Mouse (Mus musculus) ES-E14 (cell line): ENCODE results near the gene Plekha4. TPM values are rescaled to one million over a fixed set of nuclear protein-coding genes. Genes with fewer than 3 reads are reported as not detected.

ENCODE experiments used
- DNase-seq: peaks from one replicate; pipeline ENCODE4 v3.0.0-alpha.2; 2013; ENCODE audit warnings: low read depth, low spot score
- H3K27ac ChIP-seq: 2 replicates; pipeline ENCODE4 v1.5.1; 2012; ENCODE audit warnings: low read depth, mild to moderate bottlenecking, low read length, moderate library complexity, mixed read lengths; ENCODE audit not compliant: poor library complexity, insufficient read depth, severe bottlenecking
- H3K36me3 ChIP-seq: 2 replicates; pipeline ENCODE4 v1.6.1; 2012; ENCODE audit warnings: mild to moderate bottlenecking, low read length, moderate library complexity, mixed read lengths; ENCODE audit not compliant: control insufficient read depth, poor library complexity, insufficient read depth, severe bottlenecking
- H3K4me1 ChIP-seq, 2 experiments: fragments of 150-350 bp in 1 of 2; sonication (generic) in 1 of 2; 2 replicates each; pipeline ENCODE4 v1.6.1; 2012; ENCODE audit warnings: low read length in 2 of 2, mild to moderate bottlenecking in 1 of 2, mixed read lengths in 1 of 2; ENCODE audit not compliant: control insufficient read depth in 2 of 2, insufficient read depth in 2 of 2, poor library complexity in 1 of 2
- H3K4me3 ChIP-seq, 2 experiments: fragments of 150-350 bp in 1 of 2; sonication (generic) in 1 of 2; 2 replicates each; pipeline ENCODE4 v1.5.1; 2012; ENCODE audit warnings: low read length in 2 of 2, low read depth in 1 of 2, mild to moderate bottlenecking in 1 of 2, mixed read lengths in 1 of 2; ENCODE audit not compliant: insufficient read depth in 1 of 2, poor library complexity in 1 of 2, severe bottlenecking in 1 of 2
- H3K9ac ChIP-seq: 2 replicates; pipeline ENCODE4 v1.6.1; 2012; ENCODE audit warnings: low read depth, mild to moderate bottlenecking, low read length, mixed read lengths; ENCODE audit not compliant: poor library complexity, insufficient read depth, severe bottlenecking
- H3K9me3 ChIP-seq: fragments of 150-350 bp; sonication (generic); 2 replicates; pipeline ENCODE4 v1.6.1; 2012; ENCODE audit warnings: low read depth, mild to moderate bottlenecking, low read length; ENCODE audit not compliant: control insufficient read depth, insufficient read depth
- CHD2 ChIP-seq: IDR thresholded peaks from 2 replicates; pipeline ENCODE4 v1.6.1; 2014; ENCODE audit warnings: mild to moderate bottlenecking, low read depth, low read length, inconsistent platforms
- HCFC1 ChIP-seq: IDR thresholded peaks from 2 replicates; pipeline ENCODE4 v1.6.1; 2012; ENCODE audit warnings: low read length, inconsistent platforms, borderline replicate concordance; ENCODE audit not compliant: insufficient read depth
- MAFK ChIP-seq: IDR thresholded peaks from 2 replicates; pipeline ENCODE4 v1.6.1; 2014; ENCODE audit warnings: mild to moderate bottlenecking, low read depth, low read length, inconsistent platforms; ENCODE audit not compliant: insufficient read depth
- ZC3H11A ChIP-seq: IDR thresholded peaks from 2 replicates; pipeline ENCODE4 v1.6.1; 2012; ENCODE audit warnings: low read depth, mild to moderate bottlenecking, inconsistent platforms, low read length, borderline replicate concordance
- ZNF384 ChIP-seq: IDR thresholded peaks from 2 replicates; pipeline ENCODE4 v1.6.1; 2012; ENCODE audit warnings: low read depth, low read length, inconsistent platforms
- in situ Hi-C, 2 experiments: fragments of 600-800 bp; cut with MboI; formaldehyde crosslinking; loops; one replicate each; pipeline ENCODE4 v1.15.1; 2025; ENCODE audit warnings: low sequenced_read_pairs in 2 of 2, inconsistent platforms in 1 of 2; ENCODE audit not compliant: unreplicated experiment in 2 of 2
- total RNA-seq: library from RNA; depleted of rRNA; stranded (reverse); fragments of 300-350 nt; gene quantifications from 2 replicates; pipeline ENCODE4 v1.2.3, GENCODE M21; 2012

Plekha4 gene
- total RNA-seq, 1 experiment, result 17.8 TPM

- H3K4me1 ChIP-seq, result peaks cover 2 to 35% of the 10 kb centered on the region in 2 experiments; a peak in 3 of 4 replicates
- peaks cover 20% of the 10 kb centered on the region for H3K36me3 ChIP-seq
- TF ChIP-seq CHD2, result no peak
- no peak for TF ChIP-seq MAFK
- TF ChIP-seq HCFC1, result no peak
- TF ChIP-seq ZNF384, result no peak
- TF ChIP-seq ZC3H11A, result no peak
- no peaks in the 10 kb centered on the region for H3K9me3 ChIP-seq
- DNase-seq, result no peak
- no peak overlapping the region for H3K27ac ChIP-seq
- in situ Hi-C loops, result no loop called here
- no peak overlapping the region for H3K9ac ChIP-seq
- H3K4me3 ChIP-seq, result no peak overlapping the region
These were observed 5.5 kb upstream of the Plekha4 start for GRCm38 (mm10) chr7:45520605-45521004.

- no peak for TF ChIP-seq MAFK
- TF ChIP-seq CHD2, result peak; percentile 70; the same call in 1 of the 2 replicates
- TF ChIP-seq ZC3H11A, result no peak
- TF ChIP-seq ZNF384, result no peak
- TF ChIP-seq HCFC1, result peak; percentile 94
- Histone ChIP-seq H3K9ac (peak overlapping the region; percentile 79), H3K4me1 (peaks cover 2 to 29% of the 10 kb centered on the region in 2 experiments; a peak in 2 of 4 replicates), H3K27ac (no peak overlapping the region; the same call in 1 of the 2 replicates), H3K36me3 (peaks cover 20% of the 10 kb centered on the region), H3K9me3 (no peaks in the 10 kb centered on the region), H3K4me3 (peak overlapping the region; percentile 69 to 82)
- in situ Hi-C loops, result no loop called here
- no peak for DNase-seq
These were observed 4.4 kb upstream of the Plekha4 start for GRCm38 (mm10) chr7:45521728-45522184.

DNA sequence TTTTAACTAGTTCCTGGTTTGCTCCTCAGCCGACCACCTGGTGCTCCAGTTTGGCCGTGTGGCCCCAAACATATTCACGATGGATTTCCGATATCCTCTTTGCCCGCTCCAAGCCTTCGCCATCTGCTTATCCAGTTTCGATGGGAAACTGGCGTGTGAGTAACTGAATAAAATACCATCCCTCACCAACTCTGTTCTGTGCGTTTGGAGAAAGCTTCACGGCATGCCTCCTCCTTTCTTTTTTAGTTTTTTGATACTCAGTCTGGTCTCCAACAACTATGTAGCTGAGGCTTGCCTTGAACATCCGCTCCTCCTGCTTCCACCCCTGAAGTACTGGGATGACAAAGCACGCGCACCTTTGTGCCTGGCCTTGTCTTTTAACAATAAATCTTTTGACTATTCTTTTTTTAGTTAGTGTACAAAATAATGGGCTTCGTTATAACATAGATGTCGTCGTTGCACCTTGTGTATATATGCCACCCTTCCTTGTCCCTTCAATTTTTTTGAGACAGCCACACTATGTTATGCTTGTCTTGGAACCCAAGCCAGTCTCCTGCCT is 3.9 kb upstream of the Plekha4 start:
- TF ChIP-seq MAFK, result no peak
- TF ChIP-seq CHD2, result no peak
- TF ChIP-seq HCFC1, result no peak
- TF ChIP-seq ZNF384, result no peak
- no peak for TF ChIP-seq ZC3H11A
- Histone ChIP-seq H3K4me3 (peak overlapping the region; percentile 69 to 82), H3K36me3 (peaks cover 20% of the 10 kb centered on the region), H3K9ac (peak overlapping the region; percentile 79; the same call in 1 of the 2 replicates), H3K4me1 (peaks cover 2 to 29% of the 10 kb centered on the region in 2 experiments; a peak in 2 of 4 replicates), H3K27ac (no peak overlapping the region), H3K9me3 (no peaks in the 10 kb centered on the region)
- in situ Hi-C loops, result no loop called here
- no peak for DNase-seq

DNA sequence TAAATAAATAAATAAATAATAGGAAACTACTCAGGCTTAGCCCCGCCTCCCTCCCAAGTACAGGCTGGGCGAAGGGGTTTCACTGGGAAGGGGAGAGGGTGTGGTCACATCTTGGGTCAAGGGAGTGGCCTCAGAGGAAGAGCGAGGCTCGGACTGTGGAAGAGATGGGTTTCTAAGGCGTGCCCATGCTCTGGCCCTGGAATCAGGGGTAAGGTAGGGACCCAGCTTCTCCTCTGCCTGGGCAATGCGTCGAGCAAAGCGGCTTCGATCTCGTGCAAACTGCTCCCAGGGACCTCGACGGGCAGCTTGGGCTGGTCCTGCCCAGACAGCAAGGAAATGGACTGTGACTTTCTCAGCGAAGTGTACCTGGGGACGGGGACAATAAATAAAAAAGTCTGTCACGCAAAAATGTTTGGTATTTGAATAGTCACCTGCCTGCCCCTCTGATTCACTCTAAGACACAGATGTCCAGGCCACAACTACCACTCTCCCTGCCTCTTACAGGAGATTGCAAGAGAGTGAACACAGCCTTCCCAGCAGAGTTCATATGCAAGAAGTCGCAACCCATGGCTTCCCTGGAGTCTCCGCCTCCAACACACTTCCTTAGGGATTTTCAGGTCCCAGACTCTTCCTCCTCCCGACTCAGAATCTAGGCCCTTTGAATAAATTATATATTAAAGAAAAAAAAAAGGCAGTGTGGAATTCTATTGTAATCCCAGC is 3.0 kb upstream of the Plekha4 start:
- Histone ChIP-seq H3K27ac (peak overlapping the region; percentile 18; the same call in 1 of the 2 replicates), H3K36me3 (peaks cover 20% of the 10 kb centered on the region), H3K9me3 (no peaks in the 10 kb centered on the region), H3K4me1 (peaks cover 2 to 26% of the 10 kb centered on the region in 2 experiments; a peak in 2 of 4 replicates), H3K4me3 (peak overlapping the region; percentile 29 to 40), H3K9ac (peak overlapping the region; percentile 20; the same call in 1 of the 2 replicates)
- in situ Hi-C loops, result no loop called here
- TF ChIP-seq ZC3H11A (no peak), MAFK (no peak), HCFC1 (no peak), ZNF384 (no peak), CHD2 (no peak)
- no peak for DNase-seq
